Mouse (Mus musculus) kidney, adult 11 months (tissue): ENCODE data around the gene Nupl1.
A peak's percentile ranks its signal among the peaks of the same experiment; 100 is the strongest.

ENCODE experiments used
- DNase-seq: peaks from one replicate; pipeline ENCODE4 v3.0.0; 2022

Nupl1 gene

DNA sequence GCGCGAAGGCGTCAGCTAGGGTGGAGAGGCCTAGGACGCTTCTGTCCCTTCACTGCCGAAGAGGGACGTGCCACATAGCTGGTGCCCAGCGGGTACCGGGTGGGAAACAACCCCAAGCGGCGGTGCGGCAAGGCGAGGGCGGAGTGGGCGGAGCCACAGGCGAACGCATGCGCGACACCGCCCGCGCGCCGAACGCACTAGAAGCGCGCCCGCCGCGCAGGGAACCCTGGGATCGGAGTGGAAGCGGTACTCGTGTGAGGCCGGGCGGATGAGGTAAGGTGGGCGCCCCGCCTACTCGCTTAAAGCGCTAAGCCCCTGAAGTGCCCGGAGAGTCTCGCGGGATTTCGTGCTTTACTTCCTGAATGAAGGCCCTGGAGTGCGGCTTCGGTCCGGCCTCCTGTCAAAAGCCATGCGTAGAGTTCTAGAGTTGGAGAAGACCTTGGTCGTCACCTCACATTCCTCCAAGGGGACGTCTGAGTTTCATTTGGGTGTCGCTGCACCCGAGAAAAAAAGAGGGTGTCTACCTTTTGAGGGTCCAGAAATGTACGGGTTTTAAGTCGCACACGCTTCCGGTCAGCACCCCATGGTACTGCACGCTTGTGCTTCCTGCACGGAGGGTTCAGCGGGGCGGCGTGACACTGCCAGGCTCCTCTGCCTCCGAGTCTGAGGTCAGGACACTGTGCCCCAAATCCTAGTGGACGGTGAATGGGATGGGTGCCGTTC lies at the start of gene Nupl1, which contains the start of gene Gm49336:
Gene Nupl1, minus strand, starts transcription at position 151 of the 723 bp plus-strand sequence.
Gene Gm49336, minus strand, starts transcription at position 227 of the 723 bp plus-strand sequence.
- peak; percentile 99 for DNase-seq

GRCm38 (mm10) chr14:60301024-60301423 lies 49.8 kb upstream of the Nupl1 start:
- DNase-seq = no peak

DNA sequence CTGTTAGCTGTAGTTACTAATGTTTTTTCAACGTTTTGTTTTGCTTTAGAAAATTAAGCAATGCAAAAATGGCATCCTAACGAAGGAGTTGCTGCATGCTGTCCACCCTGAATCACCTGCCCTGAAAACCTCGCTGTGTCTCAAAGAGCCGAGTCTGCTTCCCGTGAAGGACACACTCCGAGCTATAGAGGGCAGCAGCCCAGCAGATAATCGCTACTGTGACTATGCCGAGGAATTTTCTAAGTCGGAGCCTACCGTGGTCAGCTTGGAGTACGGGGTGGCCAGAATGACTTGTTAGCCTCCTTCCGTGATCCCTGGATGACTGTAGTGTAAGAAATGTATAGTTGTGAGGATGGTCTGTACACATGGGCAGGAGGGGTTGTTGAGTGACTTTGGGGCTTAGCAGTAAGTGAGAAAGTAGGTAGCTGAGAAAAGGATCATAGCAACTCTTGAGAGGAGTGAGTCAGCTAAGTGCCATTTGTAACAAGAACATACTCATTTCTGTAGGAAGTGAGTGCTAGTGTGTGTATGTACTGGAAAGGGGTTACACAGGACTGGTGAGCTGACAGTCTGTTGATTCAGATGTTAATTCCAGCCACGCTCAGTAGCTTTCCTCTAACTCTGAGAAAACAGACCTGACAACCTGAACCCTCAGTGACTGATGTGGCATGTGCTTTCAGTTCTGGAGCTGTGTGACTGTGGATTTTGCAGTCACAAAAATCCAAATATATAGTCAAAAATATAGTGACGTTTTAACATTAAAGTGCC lies 49.2 kb upstream of the Nupl1 start:
- DNase-seq = no peak

DNA sequence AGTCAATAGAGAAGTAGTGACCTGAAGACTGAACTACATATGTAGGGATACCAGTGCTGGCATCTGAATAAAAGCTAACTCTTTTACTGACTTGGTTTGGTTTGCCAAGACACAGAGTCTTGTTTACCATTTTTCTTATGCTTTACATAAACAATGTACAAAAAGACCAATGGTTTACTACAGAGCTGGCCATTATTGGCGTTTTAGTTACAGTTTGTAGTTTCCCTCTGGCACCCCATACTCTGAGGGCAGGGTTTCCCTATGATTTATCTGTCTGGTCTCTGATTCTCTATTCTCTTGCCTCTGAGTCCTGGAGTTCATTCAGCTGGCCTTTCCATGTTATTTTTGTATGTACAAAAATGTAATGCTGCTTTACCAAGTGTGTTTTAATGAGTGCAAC lies 44.3 kb upstream of the Nupl1 start:
- no peak for DNase-seq

DNA sequence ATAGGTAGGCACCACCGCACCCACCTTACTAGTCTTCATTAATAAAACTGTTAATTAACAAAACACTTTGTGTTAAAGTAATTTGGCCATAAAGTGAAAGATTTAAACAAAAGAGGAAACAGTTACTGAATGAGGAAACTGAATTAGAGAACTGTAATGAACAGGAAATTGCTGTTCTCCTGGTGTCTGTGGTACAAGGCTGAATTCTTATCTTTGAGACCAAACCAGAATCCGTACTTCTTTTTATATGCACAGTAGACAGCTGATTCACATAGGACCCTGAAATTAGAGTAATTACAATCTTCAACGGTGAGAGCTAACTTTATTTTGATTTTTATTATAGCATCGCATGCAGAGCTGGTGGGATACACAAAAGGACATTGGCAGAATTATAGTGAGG lies 39.1 kb upstream of the Nupl1 start:
- no peak for DNase-seq

DNA sequence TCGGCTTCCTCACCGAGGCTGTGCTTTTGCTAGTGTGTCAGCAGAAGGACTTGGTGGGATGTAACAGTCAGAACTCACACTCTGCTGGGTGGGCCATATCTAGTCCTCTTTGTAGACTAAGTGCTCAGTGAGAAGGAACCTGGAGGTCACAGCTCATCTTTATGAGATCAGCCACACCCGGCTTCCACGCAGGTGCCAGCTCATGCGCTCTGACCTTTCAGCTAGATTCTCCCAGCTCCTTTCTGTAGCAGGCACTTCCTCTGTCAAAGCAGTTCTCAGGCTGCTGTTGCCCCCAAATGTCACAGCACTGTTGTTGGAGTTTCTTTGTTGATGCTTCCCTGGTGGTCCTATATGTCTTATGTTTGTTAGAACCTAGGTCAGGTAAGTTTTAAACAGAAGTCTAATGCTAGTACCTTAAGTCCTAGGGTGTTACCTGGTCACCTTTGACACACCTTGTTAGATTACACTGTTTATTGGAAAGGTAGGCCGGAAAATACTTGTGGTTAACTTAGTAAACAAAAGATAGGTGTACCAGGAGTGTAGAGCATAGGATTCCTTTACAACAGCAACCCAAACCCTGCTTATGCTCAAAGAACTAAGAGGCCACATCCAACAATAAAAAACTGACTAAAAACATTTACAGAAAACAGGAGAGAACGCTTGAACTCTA lies 35.1 kb upstream of the Nupl1 start:
- no peak for DNase-seq

GRCm38 (mm10) chr14:60275301-60276276 lies 24.4 kb upstream of the Nupl1 start:
- peak; percentile 31 for DNase-seq

DNA sequence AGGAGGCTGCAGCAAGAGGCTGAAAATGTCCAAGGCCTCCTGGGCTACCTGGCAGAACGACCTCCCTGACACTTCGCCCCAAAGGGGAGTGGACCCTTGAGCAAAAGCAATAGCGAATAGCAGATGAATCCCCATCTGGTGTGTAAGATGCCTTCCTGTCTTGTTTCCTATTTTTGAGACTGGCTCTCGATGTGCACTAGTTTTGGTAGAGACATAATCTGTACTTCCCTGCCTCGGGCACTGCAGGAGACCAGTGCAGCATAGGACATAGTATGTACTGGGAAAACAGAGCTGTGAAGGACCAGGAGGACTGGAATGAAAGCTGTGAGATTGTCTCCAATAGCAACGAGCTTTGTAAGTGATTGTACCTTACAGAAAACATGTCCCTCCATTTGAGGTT lies 22.1 kb upstream of the Nupl1 start:
- DNase-seq = no peak

DNA sequence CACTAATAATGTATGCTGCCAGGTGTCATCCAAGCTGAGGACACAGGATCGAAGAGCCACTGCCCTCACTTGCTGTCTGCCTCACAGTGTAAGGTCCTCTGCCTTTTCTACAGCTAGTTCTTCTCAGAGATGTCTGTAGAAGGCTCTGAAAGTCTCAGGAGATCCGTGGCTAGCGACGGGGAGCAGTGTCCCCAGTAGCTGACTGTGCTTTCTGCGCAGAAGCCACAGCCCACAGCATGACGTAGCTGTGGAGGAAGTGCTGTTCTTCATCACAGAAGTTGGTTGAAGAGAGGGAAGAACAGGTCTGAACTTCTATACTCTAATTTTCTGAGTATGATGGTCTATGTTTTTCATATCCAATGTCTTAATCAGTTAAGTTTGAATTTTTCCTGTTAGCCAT lies 18.1 kb upstream of the Nupl1 start:
- DNase-seq = no peak

GRCm38 (mm10) chr14:60264990-60265876 lies 14.0 kb upstream of the Nupl1 start, which contains the start of gene Mtmr6:
Mtmr6 (plus strand) TSS chr14:60265228.
- peak; percentile 96 for DNase-seq

DNA sequence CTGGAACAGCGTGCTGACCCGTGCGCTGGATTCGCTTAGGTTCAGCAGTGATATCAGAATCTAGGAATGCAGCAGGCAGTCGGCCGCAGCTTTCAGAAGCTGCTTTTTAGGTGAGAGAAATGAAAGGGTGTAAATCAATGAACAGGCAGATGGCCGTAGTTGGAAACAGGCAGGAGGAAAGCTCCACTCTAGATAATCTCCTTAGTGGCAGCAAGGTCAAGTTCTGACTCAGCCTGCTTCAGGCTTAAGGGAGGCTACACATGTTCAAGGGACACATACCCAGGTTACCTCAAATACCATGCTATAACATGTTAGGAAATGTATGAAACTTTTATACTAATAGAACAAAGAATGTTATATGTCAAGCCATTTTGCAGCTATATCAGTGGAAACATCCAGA lies 11.1 kb upstream of the Nupl1 start:
- no peak for DNase-seq

DNA sequence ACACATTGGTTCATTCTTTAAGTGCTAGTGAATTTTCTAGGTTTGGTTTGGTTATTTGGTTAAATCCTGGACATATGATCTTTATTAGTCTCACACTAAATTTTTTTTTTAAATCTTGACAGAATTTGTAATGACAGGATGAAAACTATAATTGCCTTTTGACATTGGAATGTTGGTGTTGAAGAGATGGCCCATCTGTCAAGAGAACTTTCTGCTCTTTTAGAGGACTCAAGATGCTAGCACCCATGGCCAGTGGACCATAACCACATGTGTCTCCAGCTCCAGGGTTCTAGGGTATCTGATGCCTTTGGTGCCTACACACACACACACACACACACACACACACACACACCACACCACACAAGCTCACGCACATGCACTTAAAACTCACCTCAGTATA lies 6.6 kb upstream of the Nupl1 start:
- DNase-seq = no peak

DNA sequence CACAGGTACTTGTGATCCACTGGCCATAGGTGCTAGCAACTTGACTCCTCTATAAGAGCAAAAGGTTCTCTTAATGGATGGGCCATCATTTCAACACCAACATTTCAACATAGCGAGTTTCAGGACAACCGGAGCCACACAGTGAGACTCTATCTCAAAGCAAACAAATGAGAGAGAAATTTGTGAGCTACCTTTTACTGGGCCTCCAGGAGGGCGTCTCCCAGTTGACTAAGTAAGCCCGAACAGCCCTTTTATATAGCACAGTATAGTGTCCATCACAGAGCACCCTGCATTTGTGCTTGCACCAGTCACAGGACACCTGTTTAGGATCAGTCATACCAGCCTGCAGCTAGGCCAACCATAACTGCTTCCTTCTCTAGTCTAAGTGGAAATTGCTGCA lies 5.9 kb upstream of the Nupl1 start:
- DNase-seq = no peak

GRCm38 (mm10) chr14:60256356-60256755 lies 5.1 kb upstream of the Nupl1 start:
- DNase-seq = no peak

DNA sequence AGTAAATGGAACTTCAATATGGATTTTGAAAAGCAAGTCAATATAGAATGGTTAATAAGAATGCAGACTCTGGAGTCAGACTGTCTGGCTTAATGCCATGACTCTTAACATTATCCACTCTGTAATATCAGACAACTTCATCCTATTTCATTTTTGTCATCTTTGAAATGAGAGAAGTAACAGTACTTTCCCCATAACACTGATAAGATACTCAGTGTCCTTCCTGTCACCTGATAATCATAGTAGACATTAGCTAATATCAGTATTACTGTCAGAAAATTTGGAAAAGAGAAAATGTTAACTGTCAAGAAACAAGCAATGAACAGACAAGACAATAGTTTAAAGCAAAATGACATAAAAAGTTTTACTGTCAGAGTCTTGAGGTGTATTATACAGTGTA lies 3.5 kb upstream of the Nupl1 start:
- DNase-seq = no peak

DNA sequence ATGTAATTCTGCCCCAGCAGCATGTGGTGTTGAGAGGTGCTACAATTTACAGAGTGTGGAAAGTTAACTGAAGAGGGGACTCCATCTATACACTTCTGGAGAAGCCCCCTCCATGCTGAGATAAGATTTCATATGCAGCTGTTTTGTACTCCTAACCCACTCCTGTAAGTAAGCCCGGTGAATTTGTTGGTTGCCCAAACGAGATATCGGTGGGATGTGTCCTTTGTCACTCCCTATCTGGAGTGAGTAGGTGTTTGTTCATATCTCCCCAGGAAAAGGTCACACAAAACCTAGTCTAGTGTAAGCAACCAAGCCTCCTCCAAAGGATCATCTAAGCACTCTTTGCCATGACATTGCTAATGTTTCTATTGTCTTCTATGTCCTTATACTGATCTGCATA lies 2.2 kb upstream of the Nupl1 start:
- DNase-seq = no peak

DNA sequence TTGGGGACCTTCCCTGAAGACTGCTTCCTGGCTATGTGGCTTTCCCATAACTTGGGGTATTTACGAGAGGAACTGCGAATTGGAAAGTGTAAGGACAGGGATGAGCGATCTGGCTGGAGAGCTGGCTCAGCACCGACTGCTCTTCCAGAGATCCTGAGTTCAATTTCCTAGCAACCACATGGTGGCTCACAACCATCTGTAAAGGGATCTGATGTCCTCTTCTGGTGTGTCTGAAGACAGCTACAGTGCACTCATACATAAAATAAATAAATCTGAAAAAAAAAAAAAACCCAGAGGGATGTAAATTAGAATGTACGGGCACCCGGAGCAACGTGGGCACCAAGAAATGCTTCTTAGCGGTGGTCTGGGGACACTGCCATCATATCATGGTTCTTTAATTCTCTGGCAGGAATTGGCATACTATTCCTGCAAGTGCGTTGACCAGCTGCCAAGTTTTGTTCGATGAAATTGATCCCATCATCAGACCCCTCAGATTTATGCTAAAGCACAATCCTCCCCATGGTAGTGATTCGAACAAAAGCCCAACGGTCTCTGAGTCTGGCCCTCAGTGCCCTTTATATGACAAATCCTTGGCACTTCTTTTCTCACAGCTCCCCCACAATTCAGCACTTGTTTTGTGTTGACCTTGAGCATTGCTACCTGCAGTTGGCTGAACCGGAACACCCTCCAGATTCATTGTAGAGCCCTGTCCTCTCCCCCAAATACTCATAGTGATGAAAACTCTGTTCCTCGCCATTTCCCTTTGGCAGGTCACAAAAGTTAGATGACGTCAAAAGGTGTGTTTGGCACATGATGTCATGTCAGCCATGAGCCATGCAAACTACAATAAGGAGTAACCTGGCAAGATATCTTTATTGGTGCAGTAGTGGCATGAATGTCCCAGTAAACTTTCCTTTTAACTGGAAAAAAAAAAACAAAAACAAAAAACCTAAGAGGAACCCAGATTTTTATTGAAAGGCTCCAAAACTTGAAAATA lies 1.1 kb upstream of the Nupl1 start:
- DNase-seq = no peak

DNA sequence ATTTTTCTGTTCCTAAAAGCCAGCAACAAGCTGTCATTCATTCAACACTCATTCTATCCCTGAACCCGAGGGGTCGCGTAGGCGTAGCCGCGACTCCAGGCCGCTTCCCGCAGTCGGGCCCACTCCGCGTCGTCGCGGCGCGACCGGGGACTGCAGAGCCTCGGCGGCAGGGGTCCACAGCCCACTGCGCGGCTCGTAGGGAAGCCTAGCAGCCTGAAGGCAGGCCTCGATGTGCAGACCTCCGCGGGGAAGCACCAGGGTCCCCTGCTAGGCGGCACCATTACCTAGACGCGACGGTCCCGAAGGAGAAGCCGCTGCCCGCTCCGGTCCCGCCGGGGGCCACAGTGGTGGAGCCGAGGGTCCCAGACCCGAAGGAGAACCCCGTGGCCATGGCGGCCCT lies 352 bp downstream of the Nupl1 start:
- DNase-seq = no peak

DNA sequence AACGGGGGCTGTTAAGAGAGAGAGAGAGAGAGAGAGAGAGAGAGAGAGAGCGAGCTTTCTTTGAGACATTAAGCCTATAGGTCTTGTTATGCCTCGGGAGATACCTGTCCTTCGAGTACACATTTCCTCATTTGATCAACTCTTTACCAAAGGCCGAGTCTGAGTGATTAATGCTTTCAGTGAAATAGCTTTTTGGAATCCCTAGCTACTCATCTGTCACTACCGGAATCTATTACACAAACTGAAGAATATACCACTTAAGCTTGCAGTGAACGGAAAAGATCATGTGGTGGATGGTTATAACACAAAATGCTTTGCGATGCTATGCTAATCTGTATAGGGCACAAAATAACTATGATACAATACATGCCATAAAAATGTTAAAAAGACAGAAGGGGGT lies 865 bp downstream of the Nupl1 start:
- DNase-seq = no peak

GRCm38 (mm10) chr14:60238551-60238950 lies 12.7 kb downstream of the Nupl1 start:
- no peak for DNase-seq
